Mouse (Mus musculus) limb, embryonic 10.5 days (tissue): ENCODE data around the gene Slc25a1. TPM values are rescaled to one million over a fixed set of nuclear protein-coding genes. Genes with fewer than 3 reads are reported as not detected.
"Not testable (repeated sequence)": the region's sequence is repeated elsewhere in the genome, so short reads cannot be mapped to it uniquely, and the experiment has no call there.

ENCODE experiments used
- DNase-seq: peaks from one replicate; pipeline ENCODE4 v3.0.0-alpha.2; 2017; ENCODE audit warnings: low spot score
- H3K27ac ChIP-seq: fragments of 300-500 bp; sonication (generic); 2 replicates; pipeline ENCODE4 v1.5.1; 2016; ENCODE audit warnings: mild to moderate bottlenecking
- H3K27me3 ChIP-seq: fragments of 300-500 bp; sonication (generic); 2 replicates; pipeline ENCODE4 v1.6.1; 2016; ENCODE audit warnings: low read depth, mild to moderate bottlenecking; ENCODE audit not compliant: poor library complexity, severe bottlenecking
- H3K36me3 ChIP-seq: fragments of 300-500 bp; sonication (generic); 2 replicates; pipeline ENCODE4 v1.6.1; 2016; ENCODE audit warnings: mild to moderate bottlenecking, moderate library complexity
- H3K4me1 ChIP-seq: fragments of 300-500 bp; sonication (generic); 2 replicates; pipeline ENCODE4 v1.6.1; 2016
- H3K4me3 ChIP-seq: fragments of 300-500 bp; sonication (generic); 2 replicates; pipeline ENCODE4 v1.5.1; 2016; ENCODE audit warnings: mild to moderate bottlenecking, moderate library complexity
- H3K9me3 ChIP-seq: fragments of 300-500 bp; sonication (generic); replicated peaks from 2 replicates; pipeline ENCODE4 v1.6.1; 2016; ENCODE audit warnings: mild to moderate bottlenecking
- WGBS: fragments of 180-500 bp; shearing (Covaris S2); methylation state at CpG from one replicate; pipeline ENCODE4 v1.1.7; 2016; 5-methylcytosine and 5-hydroxymethylcytosine counted together
- polyA plus RNA-seq: library from polyadenylated mRNA; unstranded; fragments of >200 nt; fragmentation: Nextera tagmentation; extraction: Ambion mirVana; gene quantifications from 2 replicates; pipeline ENCODE4 v1.2.1, GENCODE M21; 2016

Slc25a1 gene
- 94.2 and 103 TPM in 2 replicates for polyA plus RNA-seq

DNA sequence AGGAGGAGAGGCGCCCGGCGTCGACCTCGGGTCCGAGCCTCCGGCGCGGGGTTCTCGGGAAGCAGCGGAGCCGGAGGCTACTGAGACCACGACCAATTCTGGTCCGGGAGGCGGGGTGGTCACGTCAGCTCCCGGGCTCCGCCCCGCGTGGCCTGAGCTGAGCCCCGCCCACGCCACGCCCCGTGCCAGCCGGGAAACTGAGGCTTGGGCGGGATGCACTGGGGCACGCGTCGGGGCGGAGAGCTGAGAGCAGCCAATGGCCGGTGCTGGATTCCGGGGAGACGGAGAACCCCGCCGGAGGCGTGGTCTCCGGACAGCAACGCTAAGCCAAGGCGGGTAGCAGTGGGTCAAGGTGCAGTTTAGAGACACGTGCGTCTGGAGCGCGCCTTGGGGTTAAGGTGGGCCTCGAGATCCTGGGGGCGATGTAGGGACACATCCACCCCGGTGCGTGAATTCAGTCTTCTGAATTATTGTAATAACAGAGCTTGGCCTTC is at the start of gene Slc25a1:
Gene Slc25a1 (minus strand): TSS at position 133 of the 494 bp plus-strand sequence.
- Histone ChIP-seq H3K36me3 (peaks cover 24% of the 10 kb centered on the region), H3K9me3 (no peaks in the 10 kb centered on the region), H3K27ac (peak within 1 kb of the TSS; percentile 90), H3K4me1 (peaks cover 30% of the 10 kb centered on the region), H3K27me3 (no peaks in the 10 kb centered on the region), H3K4me3 (peak within 1 kb of the TSS; percentile 84)
- DNase-seq, result peak; percentile 89
- WGBS, result under 1% methylated on average over 47 of the region's 47 CpGs

DNA sequence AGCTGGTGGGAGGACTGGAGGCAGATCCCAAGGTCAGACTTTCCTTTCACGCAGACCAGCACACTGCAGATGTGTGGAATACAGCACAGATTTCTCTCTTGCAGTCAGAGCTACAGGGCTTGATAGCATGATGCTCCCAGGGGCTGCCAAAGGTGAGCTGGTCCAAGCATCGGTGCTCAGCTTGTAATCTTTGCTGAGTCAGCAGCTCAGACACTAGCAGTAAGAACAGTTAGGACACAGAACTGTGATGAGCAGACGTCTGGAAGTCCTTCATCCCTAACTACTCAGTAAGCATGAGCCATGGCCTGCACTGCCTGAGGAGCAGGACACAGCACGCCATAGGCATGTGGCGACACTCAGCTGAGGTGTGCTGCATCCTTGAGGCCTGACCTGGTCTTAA is 43.8 kb upstream of the Slc25a1 start:
- no peak overlapping the region for H3K27ac ChIP-seq
- 78% methylated on average over 5 of the region's 5 CpGs for WGBS
- no peaks in the 10 kb centered on the region for H3K9me3 ChIP-seq
- DNase-seq, result no peak
- H3K27me3 ChIP-seq, result no peaks in the 10 kb centered on the region
- no peak overlapping the region for H3K4me3 ChIP-seq
- no peaks in the 10 kb centered on the region for H3K36me3 ChIP-seq
- H3K4me1 ChIP-seq, result no peaks in the 10 kb centered on the region

GRCm38 (mm10) chr16:17962091-17962490 is 34.1 kb upstream of the Slc25a1 start:
- 77% methylated on average over 7 of the region's 7 CpGs for WGBS
- Histone ChIP-seq H3K27ac (no peak overlapping the region), H3K27me3 (no peaks in the 10 kb centered on the region), H3K4me1 (no peaks in the 10 kb centered on the region), H3K4me3 (no peak overlapping the region), H3K36me3 (no peaks in the 10 kb centered on the region), H3K9me3 (no peaks in the 10 kb centered on the region)
- DNase-seq, result no peak

DNA sequence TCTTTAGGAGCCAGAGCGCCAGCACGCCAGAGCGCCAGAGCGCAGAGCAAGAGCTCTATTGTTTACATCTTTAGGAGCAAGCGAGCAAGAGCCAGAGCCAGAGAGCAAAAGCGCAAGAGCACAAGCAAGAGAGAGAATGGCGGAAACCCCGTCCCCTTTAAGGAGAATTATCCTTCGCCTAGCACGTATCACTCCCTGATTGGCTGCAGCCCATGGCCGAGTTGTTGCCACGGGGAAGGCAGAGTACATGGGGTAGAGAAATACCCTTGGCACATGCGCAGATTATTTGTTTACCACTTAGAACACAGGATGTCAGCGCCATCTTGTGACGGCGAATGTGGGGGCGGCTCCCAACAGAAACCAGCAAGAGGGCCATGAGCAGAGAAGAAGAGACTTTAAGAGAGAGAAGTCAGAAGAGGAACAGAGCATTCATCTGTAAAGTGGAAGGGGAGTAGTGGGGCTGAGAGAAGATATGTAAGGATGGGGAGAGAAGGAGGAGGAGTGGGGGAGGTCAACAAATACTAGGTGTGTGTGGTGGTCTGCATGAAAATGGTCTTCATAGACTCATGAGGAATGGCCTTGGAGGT is 28.1 kb upstream of the Slc25a1 start:
- WGBS, result 97% methylated on average over 17 of the region's 17 CpGs
- H3K4me1 ChIP-seq, H3K27ac ChIP-seq: not testable (repeated sequence)

GRCm38 (mm10) chr16:17951618-17952017 is 23.6 kb upstream of the Slc25a1 start:
- no peaks in the 10 kb centered on the region for H3K27me3 ChIP-seq
- no peaks in the 10 kb centered on the region for H3K4me1 ChIP-seq
- no peaks in the 10 kb centered on the region for H3K9me3 ChIP-seq
- H3K27ac ChIP-seq, result no peak overlapping the region
- 86% methylated on average over 4 of the region's 4 CpGs for WGBS
- no peak overlapping the region for H3K4me3 ChIP-seq
- no peaks in the 10 kb centered on the region for H3K36me3 ChIP-seq
- DNase-seq, result no peak

More for the DNA sequence above, 28.1 kb upstream of the Slc25a1 start:
- H3K27me3 ChIP-seq, H3K4me3 ChIP-seq, H3K9me3 ChIP-seq, H3K36me3 ChIP-seq, DNase-seq: not testable (repeated sequence)

GRCm38 (mm10) chr16:17950068-17950467 is 22.0 kb upstream of the Slc25a1 start:
- Histone ChIP-seq H3K4me1 (no peaks in the 10 kb centered on the region), H3K4me3 (no peak overlapping the region), H3K27ac (no peak overlapping the region), H3K27me3 (no peaks in the 10 kb centered on the region), H3K36me3 (no peaks in the 10 kb centered on the region), H3K9me3 (no peaks in the 10 kb centered on the region)
- DNase-seq, result no peak
- 78% methylated on average over 4 of the region's 4 CpGs for WGBS

DNA sequence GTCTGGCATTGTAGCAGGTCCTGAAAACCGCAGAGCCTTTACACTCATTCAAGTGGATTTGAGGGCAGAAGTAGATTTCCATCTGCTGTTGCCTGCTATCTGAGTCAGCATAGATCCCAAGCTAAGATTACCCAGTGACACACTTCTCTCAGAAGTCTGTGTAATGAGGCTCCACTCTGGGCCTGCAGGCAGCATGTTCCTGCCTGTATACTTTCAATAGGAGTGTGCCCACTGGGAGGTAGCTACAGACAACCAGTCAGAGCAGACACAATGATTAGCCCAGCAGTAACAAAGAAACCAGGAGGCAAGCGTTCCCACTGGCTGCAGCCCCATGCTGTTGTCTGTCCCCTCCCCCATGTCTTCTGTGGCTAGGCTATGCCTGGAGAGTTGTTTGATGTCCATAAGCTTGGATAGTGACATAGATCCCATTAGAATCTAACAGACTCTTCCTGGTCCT is 21.4 kb upstream of the Slc25a1 start:
- no peak for DNase-seq
- 45% methylated on average over 2 of the region's 2 CpGs for whole genome bisulfite sequencing
- no peak overlapping the region for H3K27ac ChIP-seq
- no peak overlapping the region for H3K4me3 ChIP-seq
- no peaks in the 10 kb centered on the region for H3K9me3 ChIP-seq
- no peaks in the 10 kb centered on the region for H3K4me1 ChIP-seq
- H3K36me3 ChIP-seq, result no peaks in the 10 kb centered on the region
- no peaks in the 10 kb centered on the region for H3K27me3 ChIP-seq

- DNase-seq, result no peak
- Histone ChIP-seq H3K4me3 (no peak overlapping the region), H3K9me3 (no peaks in the 10 kb centered on the region), H3K36me3 (no peaks in the 10 kb centered on the region), H3K4me1 (no peaks in the 10 kb centered on the region), H3K27me3 (no peaks in the 10 kb centered on the region), H3K27ac (no peak overlapping the region)
- WGBS, result 63% methylated on average over 7 of the region's 7 CpGs
These were observed 17.2 kb upstream of the Slc25a1 start for GRCm38 (mm10) chr16:17945081-17945831.

DNA sequence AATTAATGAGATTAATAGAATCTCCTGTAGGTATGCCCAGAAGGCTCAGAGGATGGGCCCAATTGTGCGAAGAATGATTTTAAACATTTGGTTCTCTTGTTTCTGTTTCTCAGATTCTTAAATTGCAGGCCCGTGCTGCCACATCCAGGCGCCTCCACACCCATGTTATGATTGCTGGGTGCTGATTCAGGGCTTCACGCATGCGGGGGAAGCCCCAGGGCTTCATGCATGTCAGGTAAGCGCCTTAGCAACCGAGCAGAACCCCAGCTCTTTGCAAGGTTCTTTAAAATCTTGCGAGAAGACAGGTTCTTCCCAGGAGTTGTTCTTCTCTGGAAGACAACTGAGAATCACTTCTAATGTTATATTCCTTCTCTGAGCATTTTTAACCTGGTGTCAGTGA is 15.4 kb upstream of the Slc25a1 start:
- DNase-seq, result no peak
- Histone ChIP-seq H3K4me3 (no peak overlapping the region), H3K4me1 (0 out of 2 replicates have a peak, but pooled peaks cover 2% of the 10 kb centered on the region), H3K36me3 (no peaks in the 10 kb centered on the region), H3K27ac (no peak overlapping the region), H3K27me3 (no peaks in the 10 kb centered on the region), H3K9me3 (no peaks in the 10 kb centered on the region)
- WGBS, result 71% methylated on average over 8 of the region's 8 CpGs

- peaks cover 15% of the 10 kb centered on the region for H3K27me3 ChIP-seq
- 75% methylated on average over 9 of the region's 9 CpGs for WGBS
- no peak overlapping the region for H3K27ac ChIP-seq
- no peaks in the 10 kb centered on the region for H3K36me3 ChIP-seq
- H3K9me3 ChIP-seq, result no peaks in the 10 kb centered on the region
- no peak for DNase-seq
- H3K4me1 ChIP-seq, result 0 out of 2 replicates have a peak, but pooled peaks cover 2% of the 10 kb centered on the region
- H3K4me3 ChIP-seq, result no peak overlapping the region
These were observed 11.3 kb upstream of the Slc25a1 start for GRCm38 (mm10) chr16:17939255-17939751.

GRCm38 (mm10) chr16:17938821-17939220 is 10.8 kb upstream of the Slc25a1 start:
- H3K27me3 ChIP-seq, result peaks cover 15% of the 10 kb centered on the region
- peak; percentile 73 for DNase-seq
- H3K27ac ChIP-seq, result no peak overlapping the region
- H3K36me3 ChIP-seq, result no peaks in the 10 kb centered on the region
- H3K4me3 ChIP-seq, result no peak overlapping the region
- H3K9me3 ChIP-seq, result no peaks in the 10 kb centered on the region
- 0 out of 2 replicates have a peak, but pooled peaks cover 2% of the 10 kb centered on the region for H3K4me1 ChIP-seq
- WGBS, result 10% methylated on average over 7 of the region's 7 CpGs

DNA sequence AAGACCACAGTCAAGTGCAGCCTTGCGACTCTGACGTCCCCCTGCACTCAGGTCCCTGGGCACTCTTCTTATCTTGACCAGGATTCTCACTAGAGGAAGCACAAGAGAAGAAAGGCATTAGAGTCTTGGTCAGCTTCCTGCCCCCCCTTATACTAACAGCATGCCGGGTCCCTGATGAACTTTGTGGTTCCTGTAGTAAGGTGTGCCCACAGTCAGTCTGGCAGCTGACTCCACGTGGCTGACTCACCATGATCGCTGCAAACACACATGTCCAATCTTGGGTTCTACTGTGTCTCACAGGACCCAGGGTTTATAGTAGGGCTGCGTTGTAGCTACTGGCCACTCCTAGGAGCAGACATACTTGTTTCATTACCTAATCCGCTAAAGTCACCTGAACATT is 10.2 kb upstream of the Slc25a1 start:
- Histone ChIP-seq H3K4me1 (0 out of 2 replicates have a peak, but pooled peaks cover 2% of the 10 kb centered on the region), H3K9me3 (no peaks in the 10 kb centered on the region), H3K36me3 (no peaks in the 10 kb centered on the region), H3K27me3 (peaks cover 15% of the 10 kb centered on the region), H3K27ac (no peak overlapping the region), H3K4me3 (no peak overlapping the region)
- 81% methylated on average over 7 of the region's 7 CpGs for WGBS
- DNase-seq, result no peak

GRCm38 (mm10) chr16:17936776-17937175 is 8.8 kb upstream of the Slc25a1 start:
- no peaks in the 10 kb centered on the region for H3K36me3 ChIP-seq
- no peak for DNase-seq
- no peak overlapping the region for H3K27ac ChIP-seq
- no peak overlapping the region for H3K4me3 ChIP-seq
- peaks cover 15% of the 10 kb centered on the region for H3K27me3 ChIP-seq
- H3K9me3 ChIP-seq, result no peaks in the 10 kb centered on the region
- WGBS, result 83% methylated on average over 10 of the region's 10 CpGs
- 0 out of 2 replicates have a peak, but pooled peaks cover 2% of the 10 kb centered on the region for H3K4me1 ChIP-seq
